Mouse (Mus musculus): ENCODE data around the gene 4930404N11Rik. TPM values are rescaled to one million over a fixed set of nuclear protein-coding genes. Genes with fewer than 3 reads are reported as not detected.
A peak's percentile ranks its signal among the peaks of the same experiment; 100 is the strongest.

The 4930404N11Rik gene
- total RNA-seq, 2 experiments from 2014 or later: 0.45 to 0.51 TPM

- DNase-seq: no peak
These were observed 10.7 kb downstream of the 4930404N11Rik start for GRCm38 (mm10) chr10:81354738-81355477.

GRCm38 (mm10) chr10:81351678-81352291 lies 13.8 kb downstream of the 4930404N11Rik start:
- DNase-seq: no peak

GRCm38 (mm10) chr10:81350351-81351063 lies 15.1 kb downstream of the 4930404N11Rik start, which contains the start of gene Hmg20b:
Hmg20b (minus strand) TSS chr10:81350480.
- peak; percentile 99 to 100 for DNase-seq

GRCm38 (mm10) chr10:81349961-81350350 lies 15.7 kb downstream of the 4930404N11Rik start:
- no peak for DNase-seq

- peak in 1 of 2 experiments; percentile 41 for DNase-seq
These were observed 16.5 kb downstream of the 4930404N11Rik start for GRCm38 (mm10) chr10:81349146-81349545.

GRCm38 (mm10) chr10:81346453-81347067 lies 19.1 kb downstream of the 4930404N11Rik start:
- DNase-seq: no peak

GRCm38 (mm10) chr10:81345162-81345534 lies 20.5 kb downstream of the 4930404N11Rik start:
- DNase-seq: no peak

- DNase-seq: peak in 1 of 2 experiments; percentile 50
These were observed 21.0 kb downstream of the 4930404N11Rik start for GRCm38 (mm10) chr10:81344421-81345161.

- peak in 1 of 2 experiments; percentile 39 for DNase-seq
These were observed 22.7 kb downstream of the 4930404N11Rik start, which contains the start of gene Gipc3 for GRCm38 (mm10) chr10:81342686-81343505. Gipc3 (minus strand) TSS chr10:81343266.

GRCm38 (mm10) chr10:81341333-81341949 lies 24.2 kb downstream of the 4930404N11Rik start:
- DNase-seq: peak; percentile 66 to 90

GRCm38 (mm10) chr10:81340551-81341332 lies 24.9 kb downstream of the 4930404N11Rik start:
- DNase-seq: no peak

- no peak for DNase-seq
These were observed 29.1 kb downstream of the 4930404N11Rik start for GRCm38 (mm10) chr10:81336558-81336957.

GRCm38 (mm10) chr10:81335393-81336340 lies 29.9 kb downstream of the 4930404N11Rik start:
- DNase-seq: no peak

GRCm38 (mm10) chr10:81334324-81334723 lies 31.3 kb downstream of the 4930404N11Rik start:
- no peak for DNase-seq

GRCm38 (mm10) chr10:81332277-81332676 lies 33.3 kb downstream of the 4930404N11Rik start:
- no peak for DNase-seq

- DNase-seq: peak; percentile 77 to 79
These were observed 35.6 kb downstream of the 4930404N11Rik start for GRCm38 (mm10) chr10:81330007-81330406.

- DNase-seq: no peak
These were observed 36.2 kb downstream of the 4930404N11Rik start for GRCm38 (mm10) chr10:81329194-81329975.

Data from heart, adult 18-20 months (tissue).